Mouse (Mus musculus) midbrain, embryonic 16.5 days (tissue): ENCODE measurements around the gene Nfx1. TPM values are rescaled to one million over a fixed set of nuclear protein-coding genes. Genes with fewer than 3 reads are reported as not detected.

Experiments used
- ATAC-seq: fragments of 200-750 bp; cut with Nextera tagmentation; 2 replicates; pipeline ENCODE4 v1.8.0; 2017; ENCODE audit warnings: moderate TSS enrichment
- H3K27ac ChIP-seq: fragments of 300-500 bp; sonication (generic); 2 replicates; pipeline ENCODE4 v1.5.1; 2014; ENCODE audit warnings: mild to moderate bottlenecking, low read length, mixed read lengths
- H3K27me3 ChIP-seq: fragments of 300-500 bp; sonication (generic); 2 replicates; pipeline ENCODE4 v1.6.1; 2014; ENCODE audit warnings: low read depth, low read length, mixed read lengths; ENCODE audit not compliant: control insufficient read depth, insufficient read depth
- H3K36me3 ChIP-seq: fragments of 300-500 bp; sonication (generic); 2 replicates; pipeline ENCODE4 v1.6.1; 2014; ENCODE audit warnings: mild to moderate bottlenecking, low read length, moderate library complexity, mixed read lengths; ENCODE audit not compliant: control insufficient read depth, insufficient read depth
- H3K4me1 ChIP-seq: fragments of 300-500 bp; sonication (generic); 2 replicates; pipeline ENCODE4 v1.6.1; 2014; ENCODE audit warnings: mild to moderate bottlenecking, low read length, mixed read lengths; ENCODE audit not compliant: control insufficient read depth, insufficient read depth
- H3K4me2 ChIP-seq: fragments of 300-500 bp; sonication (generic); 2 replicates; pipeline ENCODE4 v1.6.1; 2014; ENCODE audit warnings: mild to moderate bottlenecking, low read length, mixed read lengths
- H3K4me3 ChIP-seq: fragments of 300-500 bp; sonication (generic); 2 replicates; pipeline ENCODE4 v1.5.1; 2014; ENCODE audit warnings: low read depth, mild to moderate bottlenecking, low read length, moderate library complexity, mixed read lengths
- H3K9ac ChIP-seq: fragments of 300-500 bp; sonication (generic); 2 replicates; pipeline ENCODE4 v1.6.1; 2014; ENCODE audit warnings: low read depth, low read length, mixed read lengths
- H3K9me3 ChIP-seq: fragments of 300-500 bp; sonication (generic); replicated peaks from 2 replicates; pipeline ENCODE4 v1.6.1; 2014; ENCODE audit warnings: mild to moderate bottlenecking, low read length, mixed read lengths; ENCODE audit not compliant: control insufficient read depth, poor library complexity, severe bottlenecking
- WGBS: fragments of 180-500 bp; shearing (Covaris S2); extraction: QIAGEN DNeasy Blood & Tissue Kit; methylation state at CpG from one replicate; pipeline ENCODE4 v1.1.7; 2014; 5-methylcytosine and 5-hydroxymethylcytosine counted together
- polyA plus RNA-seq: library from polyadenylated mRNA; unstranded; fragments of >200 nt; fragmentation: Nextera tagmentation; extraction: Ambion mirVana; gene quantifications from 2 replicates; pipeline ENCODE4 v1.2.1, GENCODE M21; 2015

Gene Nfx1
- polyA plus RNA-seq, 1 experiment from 2014 or later = 115 TPM

DNA sequence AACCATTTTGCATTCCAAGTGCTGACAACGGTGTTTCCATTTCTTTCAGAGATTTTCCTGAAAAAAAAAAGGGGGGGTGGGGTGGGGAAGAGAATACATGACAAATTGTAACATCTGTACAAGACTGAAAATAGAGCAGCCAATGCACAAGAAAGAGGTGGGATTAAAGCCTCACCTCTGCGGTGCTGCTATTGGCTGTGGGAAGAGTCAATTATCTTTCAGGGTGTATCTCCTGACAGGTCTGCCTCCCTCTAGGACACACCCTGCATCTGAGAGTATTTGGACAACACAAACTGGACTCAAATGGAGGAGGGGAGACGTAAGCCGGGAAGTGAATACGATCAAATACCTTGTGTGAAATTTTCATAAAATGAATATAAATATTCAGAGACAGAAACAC, 27.1 kb upstream of the Nfx1 start:
- Histone ChIP-seq H3K9me3 (no peaks in the 10 kb centered on the region; the same call in 1 of the 2 replicates), H3K9ac (no peak overlapping the region), H3K27ac (no peak overlapping the region), H3K36me3 (peaks cover 35% of the 10 kb centered on the region), H3K4me3 (no peak overlapping the region), H3K4me2 (no peak overlapping the region), H3K4me1 (peaks cover 13% of the 10 kb centered on the region), H3K27me3 (no peaks in the 10 kb centered on the region)
- no peak for ATAC-seq
- 98% methylated on average over 5 of the region's 5 CpGs for WGBS

DNA sequence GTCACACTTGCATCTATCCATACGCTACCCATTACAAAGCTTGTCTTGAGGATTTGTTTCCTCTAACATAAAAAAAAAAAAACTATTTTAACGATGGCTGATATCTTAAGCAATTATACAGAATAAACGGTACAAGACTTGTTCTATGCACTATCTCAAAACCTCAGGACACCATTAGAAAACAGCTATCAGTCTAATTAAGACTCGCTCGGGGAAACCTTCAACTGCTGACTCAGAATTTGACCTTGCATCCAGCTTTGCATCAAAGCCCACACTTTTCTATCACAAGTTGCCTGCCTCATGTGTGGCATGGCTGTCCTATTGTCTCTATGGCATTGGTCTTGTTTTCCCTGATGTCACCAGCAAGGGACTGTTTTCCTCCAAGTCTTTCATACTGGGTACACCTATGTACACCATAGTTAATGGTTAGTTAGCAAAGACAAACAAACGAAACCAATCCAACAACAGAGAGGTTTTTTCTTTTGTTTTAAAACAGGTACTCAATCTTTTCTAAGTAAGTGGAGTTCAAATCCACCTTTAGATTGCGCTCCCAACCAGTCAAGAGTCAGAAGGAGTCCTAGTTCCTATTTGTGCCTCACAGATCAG, 24.1 kb upstream of the Nfx1 start:
- no peaks in the 10 kb centered on the region for H3K9me3 ChIP-seq
- peaks cover 13% of the 10 kb centered on the region; the same call in 1 of the 2 replicates for H3K36me3 ChIP-seq
- peak overlapping the region; percentile 81; the same call in 1 of the 2 replicates for H3K4me3 ChIP-seq
- WGBS = 90% methylated on average over 7 of the region's 7 CpGs
- H3K4me2 ChIP-seq = peak overlapping the region; percentile 71
- no peak for ATAC-seq
- H3K27me3 ChIP-seq = no peaks in the 10 kb centered on the region
- no peak overlapping the region for H3K27ac ChIP-seq
- peak overlapping the region; percentile 86 for H3K9ac ChIP-seq
- H3K4me1 ChIP-seq = peaks cover 26% of the 10 kb centered on the region

DNA sequence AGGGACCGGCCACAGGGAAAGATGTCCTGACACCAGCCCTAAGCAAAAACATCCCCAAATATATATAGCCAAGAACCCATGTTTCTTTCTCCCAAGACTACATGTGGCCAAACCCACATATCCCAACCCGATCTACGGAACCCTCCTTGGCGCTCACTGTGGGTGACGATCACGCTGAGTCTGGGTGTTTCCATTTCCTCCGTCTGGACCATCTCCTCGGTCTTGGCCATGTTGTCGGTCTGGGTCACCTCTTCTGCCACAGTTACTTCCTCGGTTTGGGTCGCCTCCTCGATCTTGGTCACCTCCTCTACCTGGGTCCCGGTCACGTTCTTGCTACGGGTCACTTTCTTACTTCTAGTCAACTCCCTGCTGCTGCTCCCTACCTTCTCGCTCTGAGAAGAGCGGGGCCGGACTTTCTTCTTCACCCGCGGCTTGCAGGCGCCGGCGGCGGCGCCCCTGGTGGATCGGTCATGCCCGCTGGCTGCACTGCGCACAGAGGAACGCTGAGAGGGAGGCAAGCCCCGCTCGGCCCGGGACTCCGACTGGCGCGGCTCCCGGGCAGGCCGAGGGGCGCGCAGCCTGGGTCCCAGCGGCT, 23.0 kb upstream of the Nfx1 start:
- Histone ChIP-seq H3K27ac (peak overlapping the region; percentile 77), H3K36me3 (peaks cover 19% of the 10 kb centered on the region), H3K4me1 (peaks cover 26% of the 10 kb centered on the region), H3K9ac (peak overlapping the region; percentile 86), H3K4me3 (peak overlapping the region; percentile 81), H3K4me2 (peak overlapping the region; percentile 71), H3K27me3 (no peaks in the 10 kb centered on the region), H3K9me3 (no peaks in the 10 kb centered on the region)
- WGBS = under 1% methylated on average over 40 of the region's 40 CpGs
- peak; percentile 87 for ATAC-seq

DNA sequence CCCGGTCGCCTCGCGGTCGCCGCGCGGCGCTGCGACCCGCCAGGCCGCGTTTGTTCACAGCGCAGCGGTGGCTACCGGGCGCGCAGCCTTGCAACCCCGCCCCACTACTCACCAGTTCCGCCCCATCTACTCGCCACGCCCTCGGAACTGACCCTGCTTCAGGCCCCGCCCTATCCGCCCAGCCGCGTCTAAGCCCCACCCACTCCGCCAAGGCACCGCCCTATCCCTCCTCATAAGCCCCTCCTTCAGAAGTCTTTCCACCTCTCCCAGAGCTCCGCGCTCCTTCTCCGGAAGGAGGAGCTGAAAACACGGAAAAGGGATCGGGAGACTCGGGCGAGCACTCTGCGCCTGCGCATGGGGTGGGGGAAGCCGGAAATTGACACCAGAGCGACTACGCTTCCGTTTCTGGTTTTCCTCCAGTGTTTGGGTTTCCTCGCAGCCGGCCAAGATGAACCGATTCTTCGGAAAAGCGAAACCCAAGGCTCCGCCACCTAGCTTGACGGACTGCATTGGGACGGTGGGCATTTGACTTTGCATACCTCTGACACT, 22.5 kb upstream of the Nfx1 start, which contains the start of the genes Bag1 and Chmp5:
Gene Bag1 (minus strand): TSS at position 135 of the 549 bp plus-strand sequence.
Gene Chmp5 (plus strand): TSS at position 248 of the 549 bp plus-strand sequence.
- H3K4me3 ChIP-seq = peak within 1 kb of the TSS; percentile 81
- under 1% methylated on average over 50 of the region's 50 CpGs for WGBS
- peaks cover 26% of the 10 kb centered on the region for H3K4me1 ChIP-seq
- peak within 1 kb of the TSS; percentile 77 for H3K27ac ChIP-seq
- H3K9ac ChIP-seq = peak within 1 kb of the TSS; percentile 86
- peak within 1 kb of the TSS; percentile 90 for H3K4me2 ChIP-seq
- H3K27me3 ChIP-seq = no peaks in the 10 kb centered on the region
- peaks cover 13% of the 10 kb centered on the region for H3K36me3 ChIP-seq
- no peaks in the 10 kb centered on the region for H3K9me3 ChIP-seq
- ATAC-seq = peak; percentile 96

DNA sequence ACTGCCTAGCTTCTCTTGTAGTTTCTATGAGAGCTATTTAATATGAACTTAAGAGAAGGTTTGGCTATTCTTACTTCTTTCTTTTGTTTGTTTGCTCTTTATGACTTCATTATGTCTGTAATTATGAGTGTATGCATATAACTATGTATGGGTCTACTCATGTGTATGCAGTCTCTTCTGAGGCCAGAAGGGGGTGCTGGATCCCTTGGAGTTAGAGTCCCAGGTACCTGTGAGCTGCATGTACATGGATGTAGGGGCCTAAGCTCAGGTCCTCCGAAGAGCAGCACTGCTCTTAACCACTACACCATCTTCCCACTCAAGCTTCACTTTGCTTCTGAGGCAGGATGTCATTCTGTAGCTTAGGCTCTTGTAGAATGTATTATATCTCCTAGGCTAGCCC, 17.2 kb upstream of the Nfx1 start:
- Histone ChIP-seq H3K9me3 (no peaks in the 10 kb centered on the region), H3K27ac (no peak overlapping the region), H3K36me3 (peaks cover 26% of the 10 kb centered on the region), H3K4me3 (no peak overlapping the region), H3K4me1 (peaks cover 14% of the 10 kb centered on the region), H3K4me2 (no peak overlapping the region), H3K27me3 (no peaks in the 10 kb centered on the region), H3K9ac (no peak overlapping the region)
- WGBS = 97% methylated on average over 1 of the region's 1 CpGs
- no peak for ATAC-seq

DNA sequence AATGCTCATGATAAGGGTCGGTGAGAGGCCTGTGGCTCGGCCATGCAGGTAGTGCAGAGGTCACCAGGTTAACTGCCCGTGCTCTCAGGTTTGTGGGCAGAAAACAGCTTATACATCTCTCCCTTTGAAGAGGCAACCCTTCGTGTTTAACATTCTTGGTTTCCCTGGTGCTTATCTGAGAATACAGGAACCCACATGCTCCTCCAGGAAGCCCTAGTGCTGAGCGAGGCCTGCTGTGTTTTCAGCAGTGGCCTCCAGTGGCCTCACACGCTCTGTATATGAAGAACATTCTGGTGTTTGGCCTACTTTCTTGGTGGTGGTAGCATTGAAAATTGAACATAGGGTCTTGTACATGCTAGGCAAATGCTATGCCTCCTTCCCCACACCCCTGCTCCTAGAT, 14.8 kb upstream of the Nfx1 start:
- H3K36me3 ChIP-seq = peaks cover 47% of the 10 kb centered on the region
- no peaks in the 10 kb centered on the region for H3K4me1 ChIP-seq
- H3K27me3 ChIP-seq = no peaks in the 10 kb centered on the region
- no peaks in the 10 kb centered on the region for H3K9me3 ChIP-seq
- H3K4me2 ChIP-seq = no peak overlapping the region
- H3K4me3 ChIP-seq = no peak overlapping the region
- no peak overlapping the region for H3K27ac ChIP-seq
- no peak overlapping the region for H3K9ac ChIP-seq
- WGBS = 94% methylated on average over 6 of the region's 6 CpGs
- no peak for ATAC-seq

DNA sequence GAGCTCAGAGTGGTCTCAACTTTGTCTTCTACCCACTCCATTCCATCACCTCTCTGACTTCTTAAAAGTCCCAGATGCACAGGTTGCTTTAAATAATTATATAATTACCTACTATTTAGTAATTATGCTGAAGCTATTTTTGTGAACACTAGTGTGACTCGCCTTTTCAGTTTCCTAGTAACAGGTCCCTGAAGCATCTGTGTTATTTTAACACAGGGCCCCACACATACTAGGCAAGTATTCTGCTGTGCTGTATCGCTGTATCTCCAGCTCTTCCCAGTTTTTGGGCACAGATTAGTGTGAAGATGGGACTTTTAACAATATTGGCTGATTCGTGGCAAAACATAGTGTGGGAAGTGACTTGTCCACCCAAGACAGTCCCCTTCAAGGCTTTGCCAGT, 7.2 kb upstream of the Nfx1 start:
- H3K4me1 ChIP-seq = no peaks in the 10 kb centered on the region
- H3K9ac ChIP-seq = no peak overlapping the region
- 97% methylated on average over 3 of the region's 3 CpGs for WGBS
- H3K27me3 ChIP-seq = no peaks in the 10 kb centered on the region
- H3K4me2 ChIP-seq = no peak overlapping the region
- ATAC-seq = no peak
- H3K9me3 ChIP-seq = no peaks in the 10 kb centered on the region
- H3K27ac ChIP-seq = no peak overlapping the region
- no peak overlapping the region for H3K4me3 ChIP-seq
- H3K36me3 ChIP-seq = peaks cover 38% of the 10 kb centered on the region

DNA sequence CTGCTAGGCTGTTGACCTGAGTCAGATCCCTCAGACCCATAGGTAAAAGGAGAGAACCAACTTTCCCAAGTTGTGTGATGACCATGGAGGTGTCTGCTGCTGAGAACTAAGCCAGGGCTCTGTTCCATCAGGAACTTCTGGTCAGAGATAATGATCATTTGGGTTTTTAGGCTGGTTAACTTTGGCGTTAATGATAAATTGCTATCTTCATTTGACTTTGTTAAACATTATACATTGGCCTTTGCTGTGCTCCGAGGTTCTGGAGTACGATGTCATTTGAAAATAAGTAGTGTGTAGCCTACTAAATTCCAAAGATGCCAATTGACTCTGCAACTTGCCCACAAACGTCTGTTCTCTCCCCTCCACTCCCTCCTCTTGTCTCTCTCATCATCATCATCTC, 1.5 kb upstream of the Nfx1 start:
- Histone ChIP-seq H3K9me3 (no peaks in the 10 kb centered on the region), H3K27ac (no peak overlapping the region), H3K4me2 (no peak overlapping the region), H3K9ac (no peak overlapping the region), H3K36me3 (peaks cover 3% of the 10 kb centered on the region; the same call in 1 of the 2 replicates), H3K4me3 (no peak overlapping the region), H3K4me1 (peaks cover 18% of the 10 kb centered on the region), H3K27me3 (no peaks in the 10 kb centered on the region)
- 85% methylated on average over 4 of the region's 4 CpGs for WGBS
- no peak for ATAC-seq
